Mouse (Mus musculus): ENCODE data around the gene Cd300lg. TPM values are rescaled to one million over a fixed set of nuclear protein-coding genes. Genes with fewer than 3 reads are reported as not detected.

Gene Cd300lg
- total and polyA plus RNA-seq, 3 experiments = 0.08 to 0.26 TPM; not detected in 1

DNA sequence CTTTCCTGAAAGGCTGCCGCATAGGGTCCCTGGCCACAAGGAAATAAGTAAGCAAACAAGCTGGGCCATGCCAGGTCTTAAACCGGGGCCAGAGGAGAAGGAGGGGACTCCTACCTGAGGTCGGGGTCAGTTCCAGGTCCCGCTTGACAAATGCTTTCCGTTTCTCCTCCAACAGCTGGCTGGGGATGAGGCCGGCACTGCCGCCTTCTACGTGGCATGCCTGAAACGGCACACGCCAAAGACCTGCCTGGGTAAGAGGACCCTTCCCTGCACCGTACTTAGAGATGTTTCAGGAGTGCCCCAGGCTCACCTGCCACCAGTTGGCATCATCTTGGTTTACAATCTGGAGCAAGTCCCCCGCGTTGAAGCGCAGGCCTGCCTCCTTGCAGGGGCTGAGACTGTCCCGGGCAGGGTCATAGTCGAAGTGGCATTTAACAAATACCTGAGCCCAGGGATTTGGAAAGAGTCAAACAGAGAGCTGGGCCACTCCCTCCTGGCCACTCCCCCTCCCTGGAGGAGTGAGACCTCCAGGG lies 20.7 kb downstream of the Cd300lg start:
- no peak overlapping the region for H3K27ac ChIP-seq (ENCODE audit: control insufficient read depth, low read depth, low read length)
- no peaks in the 10 kb centered on the region for H3K9me3 ChIP-seq (replicated peaks; ENCODE audit: insufficient read depth, low read length)
- H3K79me2 ChIP-seq (ENCODE audit: control insufficient read depth, insufficient read depth, low read length, poor library complexity) = no peaks in the 10 kb centered on the region
- no peak overlapping the region for H3K9ac ChIP-seq (ENCODE audit: control insufficient read depth, low read depth, low read length, poor library complexity, severe bottlenecking)
- H3K36me3 ChIP-seq (ENCODE audit: control insufficient read depth in 1 of 2, insufficient read depth in 2 of 2, low read length in 2 of 2) = no peaks in the 10 kb centered on the region; a peak in 2 of 4 replicates
- H3K27me3 ChIP-seq (ENCODE audit: control insufficient read depth in 1 of 2, insufficient read depth in 2 of 2, low read length in 2 of 2) = no peaks in the 10 kb centered on the region
- TF ChIP-seq NELFE (IDR thresholded peaks at IDR 0.05; ENCODE audit: low read depth, low read length) (no peak), CHD2 (IDR thresholded peaks at IDR 0.05; ENCODE audit: low read length) (no peak), KAT2A (conservative IDR thresholded peaks at IDR 0.05; ENCODE audit: low read depth, low read length) (no peak), USF1 (IDR thresholded peaks at IDR 0.05; ENCODE audit: low read depth, low read length) (no peak), CHD1 (IDR thresholded peaks at IDR 0.05; ENCODE audit: low read depth, low read length) (no peak), CTCF (IDR thresholded peaks at IDR 0.05 in 2 of 3, conservative IDR thresholded peaks at IDR 0.05 in 1 of 3; ENCODE audit: control insufficient read depth in 1 of 3, insufficient read depth in 1 of 3, low read depth in 2 of 3, low read length in 3 of 3, poor library complexity in 1 of 3, severe bottlenecking in 1 of 3) (no peak), POLR2AphosphoS2 (IDR thresholded peaks at IDR 0.05; ENCODE audit: low read length) (no peak), MAX (IDR thresholded peaks at IDR 0.05; ENCODE audit: low read length) (no peak), NRF1 (IDR thresholded peaks at IDR 0.05; ENCODE audit: insufficient read depth, low read depth, low read length, poor library complexity, severe bottlenecking) (no peak), TCF12 (IDR thresholded peaks at IDR 0.05; ENCODE audit: low read depth, low read length) (no peak), UBTF (IDR thresholded peaks at IDR 0.05; ENCODE audit: borderline replicate concordance, insufficient read depth, low read depth, low read length) (no peak), GATA1 (IDR thresholded peaks at IDR 0.05; ENCODE audit: low read depth, low read length) (no peak), ZC3H11A (IDR thresholded peaks at IDR 0.05; ENCODE audit: low read depth, low read length) (no peak), MYC (IDR thresholded peaks at IDR 0.05; ENCODE audit: low read depth, low read length) (no peak), RCOR1 (IDR thresholded peaks at IDR 0.05; ENCODE audit: low read depth, low read length) (no peak), SMC3 (IDR thresholded peaks at IDR 0.05; ENCODE audit: low read depth, low read length) (no peak), POLR2AphosphoS5 (IDR thresholded peaks at IDR 0.05; ENCODE audit: borderline replicate concordance, low read depth, low read length) (no peak), TBP (IDR thresholded peaks at IDR 0.05; ENCODE audit: low read depth, low read length) (no peak), JUND (IDR thresholded peaks at IDR 0.05; ENCODE audit: low read depth, low read length) (no peak)
- H3K4me1 ChIP-seq (ENCODE audit: control insufficient read depth in 1 of 2, insufficient read depth in 2 of 2, low read length in 2 of 2) = no peaks in the 10 kb centered on the region
- DNase-seq (ENCODE audit: low read depth, low spot score) = no peak
- H3K4me3 ChIP-seq (ENCODE audit: control insufficient read depth in 1 of 2, insufficient read depth in 1 of 2, low read depth in 2 of 2, low read length in 2 of 2) = no peak overlapping the region

DNA sequence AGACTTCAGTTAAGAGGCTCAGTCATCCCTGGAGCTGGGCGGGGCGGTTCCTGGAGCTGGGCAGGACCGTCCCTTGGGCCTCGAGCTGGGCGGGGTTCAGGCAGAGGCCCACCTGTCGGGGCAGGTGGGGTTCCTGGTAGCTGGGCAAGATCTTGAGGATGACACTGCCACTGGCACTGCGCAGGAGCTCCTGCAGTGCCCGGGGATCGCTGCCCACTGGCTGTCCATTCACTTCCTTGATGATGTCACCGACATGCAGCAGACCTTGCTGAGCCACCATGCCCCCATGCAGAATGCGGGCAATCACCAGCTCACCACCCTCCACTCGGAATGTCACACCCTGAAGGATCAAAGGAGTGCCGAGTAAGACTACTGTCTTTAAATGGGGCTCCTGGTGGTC lies 21.8 kb downstream of the Cd300lg start:
- H3K36me3 ChIP-seq (ENCODE audit: control insufficient read depth in 1 of 2, insufficient read depth in 2 of 2, low read length in 2 of 2) = no peaks in the 10 kb centered on the region; a peak in 2 of 4 replicates
- no peak overlapping the region for H3K4me3 ChIP-seq (ENCODE audit: control insufficient read depth in 1 of 2, insufficient read depth in 1 of 2, low read depth in 2 of 2, low read length in 2 of 2)
- H3K9ac ChIP-seq (ENCODE audit: control insufficient read depth, low read depth, low read length, poor library complexity, severe bottlenecking) = no peak overlapping the region
- H3K27me3 ChIP-seq (ENCODE audit: control insufficient read depth in 1 of 2, insufficient read depth in 2 of 2, low read length in 2 of 2) = no peaks in the 10 kb centered on the region
- DNase-seq (ENCODE audit: low read depth, low spot score) = no peak
- TF ChIP-seq ZC3H11A (IDR thresholded peaks at IDR 0.05; ENCODE audit: low read depth, low read length) = no peak
- no peak overlapping the region for H3K27ac ChIP-seq (ENCODE audit: control insufficient read depth, low read depth, low read length)
- H3K4me1 ChIP-seq (ENCODE audit: control insufficient read depth in 1 of 2, insufficient read depth in 2 of 2, low read length in 2 of 2) = no peaks in the 10 kb centered on the region
- H3K9me3 ChIP-seq (replicated peaks; ENCODE audit: insufficient read depth, low read length) = no peaks in the 10 kb centered on the region
- H3K79me2 ChIP-seq (ENCODE audit: control insufficient read depth, insufficient read depth, low read length, poor library complexity) = no peaks in the 10 kb centered on the region

Measured in MEL (cell line).